12 mouse cellular contexts compared by ENCODE assay signal in the genomic region with DNA sequence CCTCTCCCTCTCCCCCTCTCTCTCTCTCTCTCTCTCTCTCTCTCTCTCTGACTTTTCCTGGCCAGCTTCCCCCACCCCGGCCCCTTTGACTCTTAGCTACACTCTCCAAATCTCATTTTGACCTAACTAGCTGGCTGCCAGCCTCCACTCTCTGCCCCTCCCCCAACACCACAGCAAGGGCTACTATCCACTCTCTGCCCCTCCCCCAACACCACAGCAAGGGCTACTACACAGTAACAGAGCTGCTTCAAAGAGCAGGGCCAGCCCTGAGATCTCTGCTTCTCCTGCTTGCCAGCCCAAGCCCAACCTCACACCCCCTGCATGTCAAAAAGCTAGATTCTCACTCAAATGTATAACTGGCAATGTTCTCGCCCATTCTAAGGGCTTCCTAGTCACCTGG. TPM values are rescaled to one million over a fixed set of nuclear protein-coding genes. Genes with fewer than 3 reads are reported as not detected.
A peak's percentile ranks its signal among the peaks of the same experiment; 100 is the strongest.
DNase-seq lines count a peak whose midpoint lies in the region; ATAC-seq and TF ChIP-seq lines count a peak whose summit lies in the region.
"Had no signal": no experiment of that assay in that cellular context is flagged by ENCODE, and none has a peak within 500 bp of the region (broad histone marks: within the 10 kb centered on the region; RNA-seq: fewer than 3 reads in every experiment).

No protein-coding gene starts in this region.

- no peak for TF ChIP-seq EP300 in liver, postnatal 0 days (IDR thresholded peaks at IDR 0.05; ENCODE audit: low read depth)

- WGBS in embryonic facial prominence, embryonic 11.5 days: 14% methylated on average over 2 of the region's 2 CpGs
- WGBS in liver, postnatal 0 days (ENCODE audit: insufficient replicate concordance): 38% methylated on average over 2 of the region's 2 CpGs

- no peak overlapping the region for H3K9ac ChIP-seq in embryonic facial prominence, embryonic 11.5 days (replicated peaks; ENCODE audit: low read length)
- H3K9ac ChIP-seq in liver, postnatal 0 days (replicated peaks): no peak overlapping the region
- H3K9ac ChIP-seq: heart, embryonic 13.5 days; limb, embryonic 13.5 days had no signal

- no peaks in the 10 kb centered on the region for H3K36me3 ChIP-seq in embryonic facial prominence, embryonic 11.5 days (replicated peaks; ENCODE audit: control insufficient read depth, insufficient read depth, low read depth, low read length)
- H3K36me3 ChIP-seq in liver, postnatal 0 days (replicated peaks; ENCODE audit: insufficient read depth, low read length): no peaks in the 10 kb centered on the region
- H3K36me3 ChIP-seq: heart, embryonic 13.5 days; limb, embryonic 13.5 days had no signal

- intact Hi-C loops in left cerebral cortex, postnatal 4 days (cut with DNase I): no loop called here
- intact Hi-C loops in left cerebral cortex, postnatal 14 days (cut with DNase I): no loop called here

- no peaks in the 10 kb centered on the region for H3K4me1 ChIP-seq in embryonic facial prominence, embryonic 11.5 days (ENCODE audit: control insufficient read depth, insufficient read depth, low read length)
- no peaks in the 10 kb centered on the region for H3K4me1 ChIP-seq in liver, postnatal 0 days (ENCODE audit: insufficient read depth)
- H3K4me1 ChIP-seq: heart, embryonic 13.5 days; limb, embryonic 13.5 days had no signal

- no peak overlapping the region for H3K4me2 ChIP-seq in embryonic facial prominence, embryonic 11.5 days (ENCODE audit: low read depth, low read length)
- H3K4me2 ChIP-seq in liver, postnatal 0 days (ENCODE audit: low read depth, low read length): no peak overlapping the region
- H3K4me2 ChIP-seq: heart, embryonic 13.5 days; limb, embryonic 13.5 days had no signal

- DNase-seq in left cerebral cortex, postnatal 4 days: peak; percentile 7
- DNase-seq in left cerebral cortex, postnatal 14 days (ENCODE audit: low spot score in 2 of 2): no peak
- DNase-seq in WW6 (ENCODE audit: low read depth, low spot score): peak; percentile 1
- DNase-seq in embryonic facial prominence, embryonic 11.5 days (ENCODE audit: low spot score): peak; percentile 31
- DNase-seq in liver, postnatal 0 days: peak; percentile 15
- DNase-seq in urinary bladder, adult 2 months (ENCODE audit: low spot score): no peak
- no peak for DNase-seq in layer of hippocampus, postnatal 25 days (ENCODE audit: extremely low spot score in 1 of 2, low spot score in 1 of 2)
- no peak for DNase-seq in thymus, postnatal 0 days (ENCODE audit: low spot score)
- DNase-seq: right cerebral cortex, postnatal 4 days had no signal

- H3K27ac ChIP-seq in embryonic facial prominence, embryonic 11.5 days (replicated peaks; ENCODE audit: low read depth, low read length): no peak overlapping the region
- H3K27ac ChIP-seq in liver, postnatal 0 days (ENCODE audit: low read depth): no peak overlapping the region
- H3K27ac ChIP-seq: heart, embryonic 13.5 days; kidney, postnatal 0 days; limb, embryonic 13.5 days had no signal

- no peak for TF ChIP-seq CTCF in liver, postnatal 0 days (IDR thresholded peaks at IDR 0.05; ENCODE audit: low read depth)

- H3K4me3 ChIP-seq in embryonic facial prominence, embryonic 11.5 days (ENCODE audit: low read depth, low read length): no peak overlapping the region
- no peak overlapping the region for H3K4me3 ChIP-seq in liver, postnatal 0 days (ENCODE audit: low read depth, low read length)
- H3K4me3 ChIP-seq: heart, embryonic 13.5 days; limb, embryonic 13.5 days had no signal

- H3K27me3 ChIP-seq in embryonic facial prominence, embryonic 11.5 days (ENCODE audit: control insufficient read depth, insufficient read depth, low read length): no peaks in the 10 kb centered on the region
- H3K27me3 ChIP-seq in liver, postnatal 0 days (ENCODE audit: insufficient read depth, low read length): no peaks in the 10 kb centered on the region
- H3K27me3 ChIP-seq: heart, embryonic 13.5 days; limb, embryonic 13.5 days had no signal

- H3K9me3 ChIP-seq in embryonic facial prominence, embryonic 11.5 days (replicated peaks; ENCODE audit: control insufficient read depth, low read length): no peaks in the 10 kb centered on the region
- no peaks in the 10 kb centered on the region for H3K9me3 ChIP-seq in liver, postnatal 0 days (ENCODE audit: low read length)
- H3K9me3 ChIP-seq: heart, embryonic 13.5 days; limb, embryonic 13.5 days had no signal

- ATAC-seq in embryonic facial prominence, embryonic 11.5 days (replicated peaks; ENCODE audit: insufficient number of reproducible peaks, low FRiP score, low TSS enrichment, low read depth): no peak
- no peak for ATAC-seq in liver, postnatal 0 days

RNA-seq across cellular contexts. Expression of gene Ms4a4d, which starts 0.7 kb away (rescaled TPM):
- not detected for total RNA-seq in left cerebral cortex, postnatal 4 days (2021)
- total RNA-seq in left cerebral cortex, postnatal 14 days (2021): not detected
- polyA plus RNA-seq in embryonic facial prominence, embryonic 11.5 days (2014; fragmentation: Nextera tagmentation; extraction: Ambion mirVana): 0.49 and 0.91 TPM in 2 replicates
- polyA plus RNA-seq in liver, postnatal 0 days (2015; fragmentation: Nextera tagmentation; extraction: Ambion mirVana): 1.5 and 1.7 TPM in 2 replicates
- 45.9 and 47.7 TPM in 2 replicates for polyA plus RNA-seq in urinary bladder, adult 2 months (2012; rRNA removed)
- not detected for total RNA-seq in layer of hippocampus, postnatal 25 days (2021)
- 2.0 and 2.4 TPM in 2 replicates for polyA plus RNA-seq in thymus, postnatal 0 days (2015; fragmentation: Nextera tagmentation; extraction: Ambion mirVana)

RNA-seq across cellular contexts. Expression of gene Ms4a6b, which starts 21.0 kb away (rescaled TPM):
- 1 to 10 TPM; 1.0 to 1.4 TPM for total RNA-seq in left cerebral cortex, postnatal 4 days (2021)
- 1 to 10 TPM; 1.2 to 4.3 TPM for total RNA-seq in left cerebral cortex, postnatal 14 days (2021)
- polyA plus RNA-seq in embryonic facial prominence, embryonic 11.5 days (2014; fragmentation: Nextera tagmentation; extraction: Ambion mirVana): 2.4 and 2.7 TPM in 2 replicates
- 3.2 and 3.8 TPM in 2 replicates for polyA plus RNA-seq in liver, postnatal 0 days (2015; fragmentation: Nextera tagmentation; extraction: Ambion mirVana)
- 9.2 and 14.0 TPM in 2 replicates for polyA plus RNA-seq in urinary bladder, adult 2 months (2012; rRNA removed)
- total RNA-seq in layer of hippocampus, postnatal 25 days (2021): 1 to 10 TPM; 1.6 to 2.7 TPM
- polyA plus RNA-seq in thymus, postnatal 0 days (2015; fragmentation: Nextera tagmentation; extraction: Ambion mirVana): 38.0 and 44.1 TPM in 2 replicates

RNA-seq across cellular contexts. Expression of gene Gm8369, which starts 51.6 kb away (rescaled TPM):
- under 1 TPM in 1 of 2 experiments, not detected in 1; 0.10 TPM for total RNA-seq in left cerebral cortex, postnatal 4 days (2021)
- under 1 TPM; 0.31 to 0.53 TPM for total RNA-seq in left cerebral cortex, postnatal 14 days (2021)
- not detected in 2 replicates for polyA plus RNA-seq in embryonic facial prominence, embryonic 11.5 days (2014; fragmentation: Nextera tagmentation; extraction: Ambion mirVana)
- polyA plus RNA-seq in liver, postnatal 0 days (2015; fragmentation: Nextera tagmentation; extraction: Ambion mirVana): 1.6 and 2.1 TPM in 2 replicates
- polyA plus RNA-seq in urinary bladder, adult 2 months (2012; rRNA removed): 0.69 and 0.70 TPM in 2 replicates
- total RNA-seq in layer of hippocampus, postnatal 25 days (2021): under 1 TPM in 1 of 2 experiments, not detected in 1; 0.12 TPM
- polyA plus RNA-seq in thymus, postnatal 0 days (2015; fragmentation: Nextera tagmentation; extraction: Ambion mirVana): 0.41 and 0.91 TPM in 2 replicates
- polyA plus RNA-seq: heart, embryonic 13.5 days; kidney, postnatal 0 days; limb, embryonic 13.5 days had no signal

Comparison
In these comparisons a context has a peak if more than half of its experiments do, and no peak if none do; other contexts are left out.
1. DNase-seq: peak in left cerebral cortex, postnatal 4 days (single experiment), WW6 (single experiment), embryonic facial prominence, embryonic 11.5 days (single experiment) and liver, postnatal 0 days (single experiment); none in left cerebral cortex, postnatal 14 days (0 of 2), urinary bladder, adult 2 months (single experiment), layer of hippocampus, postnatal 25 days (0 of 2) and thymus, postnatal 0 days (single experiment).
2. RNA of gene Ms4a4d, which starts 0.7 kb away (polyA plus RNA-seq): 45.9 to 47.7 TPM in urinary bladder, adult 2 months; 2.0 to 2.4 TPM in thymus, postnatal 0 days, 1.5 to 1.7 TPM in liver, postnatal 0 days and 0.49 to 0.91 TPM in embryonic facial prominence, embryonic 11.5 days; every median in the first group is over 10 times any median in the second.